Mouse (Mus musculus): ENCODE data around the gene Ahcyl1. TPM values are rescaled to one million over a fixed set of nuclear protein-coding genes. Genes with fewer than 3 reads are reported as not detected.

Gene Ahcyl1
- total and polyA plus RNA-seq, 3 experiments: 31.3 to 83.4 (median 32.5) TPM

GRCm38 (mm10) chr3:107655491-107655890 lies 40.9 kb downstream of the Ahcyl1 start:
- Histone ChIP-seq H3K4me2 (ENCODE audit: insufficient read depth, low read depth, poor library complexity, severe bottlenecking) (no peak overlapping the region), H3K27ac (ENCODE audit: insufficient read depth, low read depth) (no peak overlapping the region), H3K79me2 (replicated peaks; ENCODE audit: control insufficient read depth, extremely low read depth, insufficient read depth, poor library complexity, severe bottlenecking) (no peaks in the 10 kb centered on the region), H3K27me3 (replicated peaks) (no peaks in the 10 kb centered on the region), H3K4me1 (ENCODE audit: control insufficient read depth in 1 of 2, insufficient read depth in 2 of 2) (peaks cover 5 to 26% of the 10 kb centered on the region in 2 experiments; a peak in 3 of 4 replicates), H3K9ac (ENCODE audit: insufficient read depth, low read depth) (0 out of 2 replicates have a peak overlapping the region, but pooled peaks have one; percentile 9), H3K36me3 (replicated peaks in 1 of 2; ENCODE audit: control insufficient read depth in 1 of 2, insufficient read depth in 1 of 2, low read length in 1 of 2) (peaks cover 0 to 11% of the 10 kb centered on the region in 2 experiments), H3K9me3 (replicated peaks; ENCODE audit: low read length) (no peaks in the 10 kb centered on the region), H3K4me3 (replicated peaks in 1 of 3; ENCODE audit: low read depth in 2 of 3, low read length in 2 of 3, poor library complexity in 1 of 3) (no peak overlapping the region)
- in situ Hi-C loops (cut with MboI; ENCODE audit: low pct_ligation_motif_present, low pct_unique_long_range_greater_than_20kb, low sequenced_read_pairs) (no loop called here), dilution Hi-C loops (cut with MboI; ENCODE audit: extremely low pct_ligation_motif_present, extremely low pct_unique_long_range_greater_than_20kb, low sequenced_read_pairs) (no loop called here)
- TF ChIP-seq IRF4 (IDR thresholded peaks at IDR 0.05; ENCODE audit: low read depth, low read length): no peak
- 0 out of 2 replicates have a peak, but pooled peaks have one; percentile 29 for TF ChIP-seq POLR2AphosphoS2 (IDR thresholded peaks at IDR 0.05; ENCODE audit: low read depth, low read length)
- TF ChIP-seq POLR2A (IDR thresholded peaks at IDR 0.05; ENCODE audit: low read depth, low read length): no peak
- TF ChIP-seq PAX5 (IDR thresholded peaks at IDR 0.05; ENCODE audit: low read length): no peak
- no peak for TF ChIP-seq SIN3A (IDR thresholded peaks at IDR 0.05; ENCODE audit: low read length)
- no peak for TF ChIP-seq MAFK (IDR thresholded peaks at IDR 0.05; ENCODE audit: insufficient replicate concordance, low read length)
- TF ChIP-seq ZC3H11A (IDR thresholded peaks at IDR 0.05; ENCODE audit: low read depth, low read length): no peak
- no peak for TF ChIP-seq USF1 (IDR thresholded peaks at IDR 0.05; ENCODE audit: low read depth, low read length)
- no peak for TF ChIP-seq MEF2A (IDR thresholded peaks at IDR 0.05; ENCODE audit: borderline replicate concordance, low read depth, low read length)
- DNase-seq (ENCODE audit: extremely low read depth): no peak

DNA sequence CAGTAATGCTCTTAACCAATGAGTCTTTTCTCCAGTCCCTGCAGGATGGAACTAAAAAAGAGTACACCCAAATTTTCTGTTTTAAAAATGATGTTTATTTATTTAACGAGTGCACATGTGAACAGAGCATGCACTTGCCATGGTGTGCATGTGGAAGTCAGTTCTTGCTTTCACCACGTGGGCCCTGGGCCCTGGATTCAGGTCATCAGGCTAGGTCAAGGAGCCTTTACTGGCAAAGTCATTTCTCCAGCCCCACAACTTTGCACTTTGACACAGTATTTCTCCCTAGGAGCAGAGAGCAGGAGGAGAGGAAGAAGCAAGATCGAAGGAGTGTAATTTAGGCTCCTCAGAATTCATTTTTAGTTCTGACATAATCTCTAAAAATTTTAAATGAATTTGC lies 41.5 kb downstream of the Ahcyl1 start:
- DNase-seq (ENCODE audit: extremely low read depth): no peak
- peaks cover 5 to 26% of the 10 kb centered on the region in 2 experiments; a peak in 3 of 4 replicates for H3K4me1 ChIP-seq (ENCODE audit: control insufficient read depth in 1 of 2, insufficient read depth in 2 of 2)
- peaks cover 0 to 6% of the 10 kb centered on the region in 2 experiments for H3K36me3 ChIP-seq (replicated peaks in 1 of 2; ENCODE audit: control insufficient read depth in 1 of 2, insufficient read depth in 1 of 2, low read length in 1 of 2)
- no peak overlapping the region for H3K9ac ChIP-seq (ENCODE audit: insufficient read depth, low read depth)
- no peak overlapping the region for H3K4me2 ChIP-seq (ENCODE audit: insufficient read depth, low read depth, poor library complexity, severe bottlenecking)
- no peaks in the 10 kb centered on the region for H3K79me2 ChIP-seq (replicated peaks; ENCODE audit: control insufficient read depth, extremely low read depth, insufficient read depth, poor library complexity, severe bottlenecking)
- no peak overlapping the region for H3K4me3 ChIP-seq (replicated peaks in 1 of 3; ENCODE audit: low read depth in 2 of 3, low read length in 2 of 3, poor library complexity in 1 of 3)
- dilution Hi-C loops (cut with MboI; ENCODE audit: extremely low pct_ligation_motif_present, extremely low pct_unique_long_range_greater_than_20kb, low sequenced_read_pairs): no loop called here
- in situ Hi-C loops (cut with MboI; ENCODE audit: low pct_ligation_motif_present, low pct_unique_long_range_greater_than_20kb, low sequenced_read_pairs): no loop called here
- TF ChIP-seq SMC3 (IDR thresholded peaks at IDR 0.05; ENCODE audit: low read depth, low read length) (no peak), ZKSCAN1 (IDR thresholded peaks at IDR 0.05; ENCODE audit: borderline replicate concordance, low read depth, low read length) (no peak), BHLHE40 (IDR thresholded peaks at IDR 0.05; ENCODE audit: low read depth, low read length) (no peak), TCF12 (IDR thresholded peaks at IDR 0.05; ENCODE audit: low read depth, low read length) (no peak), ZC3H11A (IDR thresholded peaks at IDR 0.05; ENCODE audit: low read depth, low read length) (no peak), RCOR1 (conservative IDR thresholded peaks at IDR 0.05; ENCODE audit: low read depth, low read length) (no peak), MYC (IDR thresholded peaks at IDR 0.05; ENCODE audit: low read depth, low read length) (no peak), POLR2AphosphoS2 (IDR thresholded peaks at IDR 0.05; ENCODE audit: low read depth, low read length) (no peak), CHD1 (IDR thresholded peaks at IDR 0.05; ENCODE audit: low read depth, low read length) (no peak), EP300 (IDR thresholded peaks at IDR 0.05; ENCODE audit: low read length) (no peak), NELFE (IDR thresholded peaks at IDR 0.05; ENCODE audit: low read depth, low read length) (no peak), MAZ (IDR thresholded peaks at IDR 0.05; ENCODE audit: low read depth, low read length) (no peak)
- H3K27ac ChIP-seq (ENCODE audit: insufficient read depth, low read depth): no peak overlapping the region
- H3K27me3 ChIP-seq (replicated peaks): no peaks in the 10 kb centered on the region
- H3K9me3 ChIP-seq (replicated peaks; ENCODE audit: low read length): no peaks in the 10 kb centered on the region
